Mouse (Mus musculus): Measurements from ENCODE around the gene Crim1.

- TF ChIP-seq GATA1 (IDR thresholded peaks at IDR 0.05; ENCODE audit: borderline replicate concordance, low read length) (no peak), FLI1 (IDR thresholded peaks at IDR 0.05; ENCODE audit: low read length) (no peak)
These were observed 225.0 kb downstream of the Crim1 start for GRCm38 (mm10) chr17:78425026-78425425.
